Mouse (Mus musculus) lung, adult 2 months (tissue): ENCODE data around the gene Larp4b.

Experiments
- CTCF ChIP-seq: fragments of 200-500 bp; IDR thresholded peaks from 2 replicates; pipeline ENCODE4 v1.5.1; 2011; ENCODE audit warnings: mild to moderate bottlenecking, low read length, control low read depth; ENCODE audit not compliant: insufficient read depth
- POLR2A ChIP-seq: fragments of 200-500 bp; IDR thresholded peaks from 2 replicates; pipeline ENCODE4 v1.6.1; 2011; ENCODE audit warnings: low read depth, mild to moderate bottlenecking, control low read depth, low read length, borderline replicate concordance; ENCODE audit errors: extremely low read depth

DNA sequence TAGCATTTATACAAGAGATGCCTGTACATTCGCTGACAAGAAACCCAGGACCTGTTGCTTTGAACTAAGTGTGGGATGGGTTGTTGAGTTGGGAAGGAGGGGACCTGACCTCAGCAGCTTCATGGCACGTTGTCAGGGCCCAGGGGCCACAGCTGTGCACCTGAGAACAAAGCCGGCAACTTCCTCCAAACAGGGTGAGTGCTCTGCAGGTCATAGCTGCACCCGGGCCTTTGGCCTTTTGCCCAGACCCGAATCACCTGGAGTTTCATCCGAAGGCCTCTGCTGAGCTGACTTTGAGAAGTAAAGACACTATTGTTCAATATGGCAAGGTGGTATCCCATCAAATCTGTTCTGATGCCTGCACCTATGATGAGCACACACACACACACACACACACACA, 90.6 kb downstream of the Larp4b start:
- TF ChIP-seq CTCF (no peak), POLR2A (no peak)
